Mouse (Mus musculus) C2C12 (cell line): ENCODE data around the gene Lmod1. TPM values are rescaled to one million over a fixed set of nuclear protein-coding genes. Genes with fewer than 3 reads are reported as not detected.

Source experiments
- H3K27me3 ChIP-seq: one replicate; pipeline ENCODE4 v1.6.1; 2011; ENCODE audit not compliant: control insufficient read depth, insufficient read depth, insufficient read length
- H3K36me3 ChIP-seq: one replicate; pipeline ENCODE4 v1.6.1; 2011; ENCODE audit not compliant: control insufficient read depth, insufficient read depth
- H3K4me3 ChIP-seq: one replicate; pipeline ENCODE4 v1.5.1; 2011; ENCODE audit warnings: mild to moderate bottlenecking, control low read depth; ENCODE audit not compliant: poor library complexity, insufficient read depth, severe bottlenecking
- H3K79me2 ChIP-seq: one replicate; pipeline ENCODE4 v1.6.1; 2011; ENCODE audit not compliant: control insufficient read depth, insufficient read depth
- H3K79me3 ChIP-seq: one replicate; pipeline ENCODE4 v1.6.1; 2011; ENCODE audit warnings: low read depth, control low read depth
- H3ac ChIP-seq: one replicate; pipeline ENCODE3; 2011; ENCODE audit warnings: low read depth; ENCODE audit not compliant: control insufficient read depth, insufficient read length
- CEBPB ChIP-seq: IDR thresholded peaks from one replicate; pipeline ENCODE4 v1.6.1; 2011; ENCODE audit warnings: low read depth, mild to moderate bottlenecking, control low read depth, moderate library complexity
- CTCF ChIP-seq: IDR thresholded peaks from one replicate; pipeline ENCODE4 v1.5.1; 2011; ENCODE audit not compliant: control insufficient read depth, insufficient read depth, insufficient read length
- FOSL1 ChIP-seq: IDR thresholded peaks from one replicate; pipeline ENCODE4 v1.8.0; 2011; ENCODE audit warnings: mild to moderate bottlenecking, low read length; ENCODE audit not compliant: poor library complexity, insufficient read depth, severe bottlenecking
- MAX ChIP-seq: IDR thresholded peaks from one replicate; pipeline ENCODE4 v1.6.1; 2011; ENCODE audit warnings: mild to moderate bottlenecking, control low read depth
- MYOD1 ChIP-seq: IDR thresholded peaks from one replicate; pipeline ENCODE4 v1.6.1; 2011; ENCODE audit warnings: low read depth; ENCODE audit not compliant: control insufficient read depth, insufficient read length
- MYOG ChIP-seq: IDR thresholded peaks from one replicate; pipeline ENCODE4 v1.6.1; 2011; ENCODE audit not compliant: control insufficient read depth, insufficient read length; ENCODE audit errors: extremely low read depth
- USF1 ChIP-seq: IDR thresholded peaks from one replicate; pipeline ENCODE4 v1.6.1; 2011; ENCODE audit warnings: low read depth, mild to moderate bottlenecking, control low read depth, moderate library complexity
- long read RNA-seq, 2 experiments: library from polyadenylated mRNA; unstranded; transcript quantifications; one replicate each; pipeline ENCODE4 v2.0.0; 2019 to 2020
- polyA plus RNA-seq: library from polyadenylated mRNA; unstranded; fragments of >200 nt; fragmentation: generic; extraction: Trizol; gene quantifications from one replicate; pipeline ENCODE4 v1.2.1, GENCODE M21; 2012; ENCODE audit warnings: missing spikeins

Gene Lmod1
- polyA plus RNA-seq = 1.9 TPM
- long read RNA-seq, experiment 1, partial matches to known transcripts = 5 of 5 reads
- long read RNA-seq, experiment 1, other reads (novel, unspliced or antisense) = 0 of 5 reads
- long read RNA-seq, experiment 2, partial matches to known transcripts = 0 of 3 reads
- long read RNA-seq, experiment 2, other reads (novel, unspliced or antisense) = 0 of 3 reads

- H3K4me3 ChIP-seq = no peak within 1 kb of the TSS
- H3K79me3 ChIP-seq = no peaks in the 10 kb centered on the region
- H3K36me3 ChIP-seq = no peaks in the 10 kb centered on the region
- H3K27me3 ChIP-seq = peaks cover 6% of the 10 kb centered on the region
- H3ac ChIP-seq = no peak within 1 kb of the TSS
- TF ChIP-seq MAX = no peak
- TF ChIP-seq MYOD1 = no peak
- no peak for TF ChIP-seq MYOG
- TF ChIP-seq USF1 = no peak
- no peak for TF ChIP-seq FOSL1
- no peak for TF ChIP-seq CTCF
- TF ChIP-seq CEBPB = no peak
- no peaks in the 10 kb centered on the region for H3K79me2 ChIP-seq
These were observed at the start of gene Lmod1 for GRCm38 (mm10) chr1:135324571-135324970. TSS of gene Lmod1 (plus strand) at chr1:135324807.

DNA sequence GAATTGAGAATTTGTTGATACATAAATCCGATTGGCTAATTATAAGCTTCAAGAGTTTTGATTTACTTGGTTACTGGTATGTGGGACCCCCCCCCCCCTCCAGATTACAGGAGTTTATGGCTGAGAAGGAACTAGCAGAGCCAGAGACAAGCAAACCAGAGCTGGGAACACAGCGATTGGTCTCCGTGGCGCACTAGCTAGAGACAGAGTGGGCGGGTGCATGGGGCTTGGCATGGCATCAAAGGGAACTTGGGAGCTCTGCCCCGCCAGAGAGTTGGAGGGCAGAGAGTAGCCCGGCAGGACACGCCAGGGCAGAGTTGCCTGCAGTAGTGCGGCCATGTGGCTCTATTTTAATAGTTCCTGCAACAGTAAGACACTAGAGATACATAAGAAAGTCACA, 44.0 kb upstream of the Lmod1 start:
- Histone ChIP-seq H3K36me3 (peaks cover 3% of the 10 kb centered on the region), H3ac (no peak overlapping the region), H3K4me3 (no peak overlapping the region), H3K27me3 (no peaks in the 10 kb centered on the region), H3K79me3 (peaks cover 1% of the 10 kb centered on the region), H3K79me2 (no peaks in the 10 kb centered on the region)
- TF ChIP-seq MYOG (no peak), CTCF (no peak), MYOD1 (no peak)

- Histone ChIP-seq H3K79me3 (peaks cover 1% of the 10 kb centered on the region), H3ac (no peak overlapping the region), H3K27me3 (no peaks in the 10 kb centered on the region), H3K79me2 (no peaks in the 10 kb centered on the region), H3K4me3 (no peak overlapping the region), H3K36me3 (peaks cover 3% of the 10 kb centered on the region)
- TF ChIP-seq FOSL1 = no peak
- TF ChIP-seq CTCF = no peak
- no peak for TF ChIP-seq MAX
- no peak for TF ChIP-seq MYOG
- TF ChIP-seq CEBPB = no peak
- no peak for TF ChIP-seq MYOD1
- TF ChIP-seq USF1 = no peak
These were observed 42.8 kb upstream of the Lmod1 start for GRCm38 (mm10) chr1:135281841-135282240.

DNA sequence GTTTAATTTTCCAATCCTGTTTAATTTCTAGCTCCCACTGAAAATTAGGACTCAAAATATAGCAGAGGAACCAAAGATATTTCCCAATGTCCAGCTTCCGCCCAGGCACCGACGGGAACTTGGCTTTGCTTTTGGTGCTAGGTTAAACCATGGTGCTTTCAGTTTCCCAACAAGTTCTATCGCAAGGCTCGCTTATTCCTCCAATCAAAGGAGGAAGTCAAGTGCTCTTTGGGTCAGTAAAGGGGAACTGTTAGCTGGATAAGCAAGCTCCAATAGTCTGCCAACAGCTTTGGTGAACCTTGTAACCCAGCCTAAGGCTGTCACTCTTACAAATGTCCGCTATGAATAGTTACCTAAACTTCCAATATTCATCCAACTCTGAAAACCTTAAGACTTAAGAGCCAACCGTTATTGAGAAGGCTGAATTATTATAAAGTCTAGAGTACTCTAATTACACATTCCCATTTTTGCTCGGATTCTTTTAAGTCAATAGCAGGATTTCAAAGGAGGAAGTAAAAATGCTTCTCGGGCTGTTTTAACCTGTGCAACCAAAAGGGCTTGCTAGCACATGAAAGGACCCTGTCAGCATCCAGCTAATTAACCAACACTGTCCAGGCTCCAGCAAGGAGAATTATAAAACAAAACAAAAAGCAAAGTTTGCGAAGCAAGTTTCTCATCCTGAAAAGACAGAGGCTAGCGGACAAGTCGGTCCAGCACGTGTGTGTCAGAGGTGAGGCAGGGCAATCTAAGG, 41.9 kb upstream of the Lmod1 start:
- TF ChIP-seq FOSL1 (no peak), MYOG (no peak), CEBPB (no peak), MAX (no peak), MYOD1 (no peak), USF1 (no peak), CTCF (no peak)
- no peak overlapping the region for H3ac ChIP-seq
- peaks cover 3% of the 10 kb centered on the region for H3K36me3 ChIP-seq
- no peaks in the 10 kb centered on the region for H3K79me2 ChIP-seq
- peaks cover 1% of the 10 kb centered on the region for H3K79me3 ChIP-seq
- H3K27me3 ChIP-seq = no peaks in the 10 kb centered on the region
- peak overlapping the region; percentile 52 for H3K4me3 ChIP-seq

DNA sequence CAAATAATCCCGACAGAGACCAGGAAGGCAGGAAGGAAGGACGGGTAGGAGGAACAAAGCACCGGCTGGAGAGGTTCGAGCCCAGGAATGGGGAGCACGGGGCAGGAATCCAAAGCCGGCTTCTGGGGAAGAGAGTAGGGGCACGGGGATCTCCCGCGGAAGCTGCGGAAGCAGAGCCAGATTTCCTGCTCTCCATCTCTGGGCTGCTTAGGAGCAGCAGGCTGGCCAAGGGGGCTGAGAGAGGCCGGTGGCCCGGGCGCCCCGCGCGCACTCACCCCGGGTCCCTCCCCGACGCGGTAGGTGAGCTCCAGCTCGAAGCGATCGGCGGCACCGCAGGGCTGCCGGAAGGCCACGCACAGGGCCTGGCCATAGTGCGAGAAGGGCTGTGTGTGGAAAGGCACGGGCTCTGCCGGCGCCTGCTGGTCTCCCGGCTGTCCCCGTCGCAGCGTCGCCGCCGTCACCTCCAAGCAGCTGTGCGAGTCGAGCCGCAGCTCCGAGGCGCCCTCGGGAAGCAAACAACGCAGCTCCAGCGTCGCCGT, 41.3 kb upstream of the Lmod1 start:
- H3K36me3 ChIP-seq = peaks cover 3% of the 10 kb centered on the region
- H3K4me3 ChIP-seq = peak overlapping the region; percentile 52
- no peak for TF ChIP-seq FOSL1
- no peak for TF ChIP-seq USF1
- no peak for TF ChIP-seq MYOD1
- TF ChIP-seq CEBPB = no peak
- TF ChIP-seq MYOG = no peak
- TF ChIP-seq CTCF = no peak
- no peak for TF ChIP-seq MAX
- no peaks in the 10 kb centered on the region for H3K27me3 ChIP-seq
- no peaks in the 10 kb centered on the region for H3K79me2 ChIP-seq
- peak overlapping the region; percentile 92 for H3ac ChIP-seq
- peaks cover 1% of the 10 kb centered on the region for H3K79me3 ChIP-seq
